Mouse (Mus musculus): ENCODE measurements at regions not wholly inside any gene's neighbourhood (a gene's known extent, or its start where the extent isn't known, plus 50 kb on each side); places are given as distances from the start of the nearest gene placed in this dataset.

DNA sequence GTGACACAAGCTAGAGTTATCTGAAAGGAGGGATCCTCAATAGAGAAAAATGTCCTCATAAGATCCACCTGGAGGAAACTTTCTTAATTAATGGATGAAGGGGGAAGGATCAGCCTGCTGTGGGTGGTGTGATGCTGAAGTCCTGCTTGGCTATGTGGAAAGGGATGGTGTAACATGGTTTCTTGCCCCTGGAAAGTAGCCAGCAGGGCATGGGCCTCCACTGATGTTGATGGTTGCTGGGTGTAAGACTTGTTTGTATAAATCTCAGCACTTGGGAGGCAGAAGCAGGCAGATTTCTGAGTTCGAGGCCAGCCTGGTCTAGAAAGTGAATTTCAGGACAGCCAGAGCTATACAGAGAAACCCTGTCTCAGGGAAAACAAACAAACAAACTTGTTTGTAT is 152.7 kb upstream of the Foxn2 start:
- H3K27ac ChIP-seq, result no peak overlapping the region
- 69% methylated on average over 1 of the region's 1 CpGs for WGBS
- H3K4me1 ChIP-seq (ENCODE audit: insufficient read depth, low read length), result no peaks in the 10 kb centered on the region
- no peak for ATAC-seq
- H3K9me3 ChIP-seq (ENCODE audit: low read length), result peaks cover 11% of the 10 kb centered on the region
- DNase-seq (ENCODE audit: low spot score), result no peak
- H3K36me3 ChIP-seq (ENCODE audit: insufficient read depth, low read length), result no peaks in the 10 kb centered on the region
- no peak overlapping the region for H3K4me3 ChIP-seq (ENCODE audit: low read length)
- H3K27me3 ChIP-seq (ENCODE audit: insufficient read depth, low read length), result no peaks in the 10 kb centered on the region
- TF ChIP-seq CTCF (IDR thresholded peaks at IDR 0.05; ENCODE audit: low read depth), result no peak
- H3K9ac ChIP-seq (replicated peaks; ENCODE audit: low read length), result no peak overlapping the region
- no peak overlapping the region for H3K4me2 ChIP-seq (ENCODE audit: low read depth, low read length)

DNA sequence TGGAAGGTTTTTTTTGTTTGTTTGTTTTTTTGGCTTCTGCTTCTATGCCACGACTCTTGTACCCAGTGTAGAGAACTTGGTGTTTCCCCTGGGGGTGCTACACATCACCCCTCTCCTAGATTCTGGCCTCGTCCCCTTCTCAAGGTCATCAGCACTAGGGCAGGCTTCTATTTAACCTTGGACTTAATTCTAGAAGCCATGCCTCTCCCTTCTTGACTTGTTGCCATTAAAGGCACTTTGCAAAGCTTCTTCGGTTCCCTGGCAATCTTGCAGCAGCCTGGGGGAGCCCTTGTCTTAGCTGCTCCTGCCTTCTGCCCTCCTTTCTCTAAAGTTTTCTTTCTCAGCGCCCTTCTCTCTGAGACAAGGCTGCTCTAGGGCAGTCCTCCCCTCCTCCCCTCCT is 143.0 kb upstream of the Foxn2 start:
- Histone ChIP-seq H3K4me1 (ENCODE audit: insufficient read depth, low read length) (no peaks in the 10 kb centered on the region), H3K27ac (no peak overlapping the region), H3K36me3 (ENCODE audit: insufficient read depth, low read length) (no peaks in the 10 kb centered on the region), H3K9me3 (ENCODE audit: low read length) (no peaks in the 10 kb centered on the region), H3K27me3 (ENCODE audit: insufficient read depth, low read length) (no peaks in the 10 kb centered on the region), H3K4me2 (ENCODE audit: low read depth, low read length) (no peak overlapping the region), H3K9ac (replicated peaks; ENCODE audit: low read length) (no peak overlapping the region), H3K4me3 (ENCODE audit: low read length) (no peak overlapping the region)
- no peak for ATAC-seq
- peak; percentile 34 for DNase-seq (ENCODE audit: low spot score)
- 40% methylated on average over 4 of the region's 4 CpGs for WGBS
- no peak for TF ChIP-seq CTCF (IDR thresholded peaks at IDR 0.05; ENCODE audit: low read depth)

DNA sequence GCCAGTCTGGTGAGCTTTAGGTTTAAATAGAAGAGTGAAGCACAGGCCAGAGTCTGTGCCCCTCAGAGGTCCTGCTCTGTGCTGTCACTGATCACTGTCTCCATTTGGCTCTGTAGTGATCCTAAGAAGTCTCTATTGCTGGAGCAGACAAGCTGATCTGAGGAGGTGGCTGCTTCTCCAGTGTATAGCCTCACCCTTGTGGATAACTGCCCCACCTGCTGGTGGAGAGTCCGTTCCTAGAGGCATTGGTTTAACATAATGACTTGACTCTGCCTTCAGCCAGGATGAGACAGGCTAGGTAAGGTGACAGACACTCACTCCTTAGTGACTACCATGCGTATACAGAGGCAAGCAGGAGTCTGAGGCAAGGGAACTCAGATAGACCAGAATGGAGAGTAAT is 136.5 kb upstream of the Foxn2 start:
- no peaks in the 10 kb centered on the region for H3K9me3 ChIP-seq (ENCODE audit: low read length)
- no peaks in the 10 kb centered on the region for H3K36me3 ChIP-seq (ENCODE audit: insufficient read depth, low read length)
- peak; percentile 53 for TF ChIP-seq CTCF (IDR thresholded peaks at IDR 0.05; ENCODE audit: low read depth)
- no peaks in the 10 kb centered on the region for H3K4me1 ChIP-seq (ENCODE audit: insufficient read depth, low read length)
- peak; percentile 38; the same call in 1 of the 2 replicates for ATAC-seq
- no peak overlapping the region for H3K27ac ChIP-seq
- no peaks in the 10 kb centered on the region for H3K27me3 ChIP-seq (ENCODE audit: insufficient read depth, low read length)
- DNase-seq (ENCODE audit: low spot score), result no peak
- H3K4me3 ChIP-seq (ENCODE audit: low read length), result no peak overlapping the region
- no peak overlapping the region for H3K4me2 ChIP-seq (ENCODE audit: low read depth, low read length)
- H3K9ac ChIP-seq (replicated peaks; ENCODE audit: low read length), result no peak overlapping the region
- 68% methylated on average over 2 of the region's 2 CpGs for WGBS

DNA sequence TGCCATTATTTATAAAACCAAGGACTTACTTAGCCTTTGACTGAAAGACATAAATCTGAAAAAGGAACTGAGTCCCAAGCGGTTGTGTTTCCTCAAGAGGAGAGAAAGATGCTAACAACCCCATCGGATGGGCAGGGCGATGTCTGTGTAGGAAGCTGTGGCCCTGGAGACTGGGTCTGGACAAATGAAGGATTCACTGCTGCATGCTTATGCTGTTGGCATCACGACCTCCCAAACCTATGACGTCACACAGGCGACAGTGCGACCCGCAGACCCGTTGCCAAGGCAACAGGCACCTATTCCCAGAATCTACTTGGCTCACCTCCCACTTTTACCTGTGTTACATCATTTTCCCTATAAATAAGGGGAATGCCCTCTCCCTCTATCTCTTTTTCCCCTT is 135.3 kb upstream of the Foxn2 start:
- H3K36me3 ChIP-seq (ENCODE audit: insufficient read depth, low read length), result no peaks in the 10 kb centered on the region
- no peak overlapping the region for H3K27ac ChIP-seq
- H3K4me3 ChIP-seq (ENCODE audit: low read length), result no peak overlapping the region
- H3K4me2 ChIP-seq (ENCODE audit: low read depth, low read length), result no peak overlapping the region
- no peaks in the 10 kb centered on the region for H3K4me1 ChIP-seq (ENCODE audit: insufficient read depth, low read length)
- no peaks in the 10 kb centered on the region for H3K27me3 ChIP-seq (ENCODE audit: insufficient read depth, low read length)
- ATAC-seq (0 out of 2 replicates have a peak, but pooled peaks have one; percentile 32), DNase-seq (ENCODE audit: low spot score) (no peak)
- H3K9ac ChIP-seq (replicated peaks; ENCODE audit: low read length), result no peak overlapping the region
- no peak for TF ChIP-seq CTCF (IDR thresholded peaks at IDR 0.05; ENCODE audit: low read depth)
- 69% methylated on average over 9 of the region's 9 CpGs for WGBS
- no peaks in the 10 kb centered on the region for H3K9me3 ChIP-seq (ENCODE audit: low read length)

DNA sequence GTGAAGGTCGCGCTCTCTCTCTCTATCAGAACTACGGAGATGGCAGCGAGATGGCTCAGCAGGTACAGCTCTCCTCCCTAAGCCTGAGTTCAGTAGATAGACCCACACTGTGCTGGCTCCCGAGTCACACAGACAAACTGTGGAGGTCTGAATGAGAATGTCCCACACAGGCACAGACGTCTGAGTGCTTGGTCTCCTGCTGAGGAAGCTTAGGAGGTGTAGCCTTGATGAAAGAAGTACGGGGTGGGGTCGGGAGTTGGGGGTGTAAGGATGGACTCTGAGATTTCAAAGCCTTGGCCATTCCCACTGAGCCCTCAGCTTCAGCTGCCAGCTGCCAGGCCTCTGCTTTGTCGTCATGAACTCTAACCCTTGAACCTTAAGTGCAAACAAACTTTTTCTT is 134.2 kb upstream of the Foxn2 start:
- 60% methylated on average over 9 of the region's 9 CpGs for WGBS

DNA sequence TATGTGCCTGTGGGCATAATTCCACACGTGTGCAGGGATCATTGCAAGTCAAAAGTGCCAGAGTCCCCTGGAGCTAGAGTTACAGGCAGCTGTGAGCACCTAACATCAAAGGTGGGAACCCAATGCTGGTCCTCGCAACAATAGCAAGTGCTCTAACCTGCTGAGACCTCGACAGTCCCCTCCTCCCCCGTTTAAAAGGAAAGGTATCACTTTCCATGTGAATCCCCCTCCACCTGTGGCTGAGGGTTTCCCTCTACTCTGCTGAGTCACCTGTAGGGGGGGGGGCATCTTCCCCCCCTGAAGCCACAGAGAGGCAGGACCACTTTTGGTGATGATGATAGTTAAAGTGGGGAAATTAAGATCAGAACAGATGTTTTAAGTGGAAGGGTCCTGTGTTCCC is 133.4 kb upstream of the Foxn2 start:
- H3K27ac ChIP-seq, result no peak overlapping the region
- no peak for TF ChIP-seq CTCF (IDR thresholded peaks at IDR 0.05; ENCODE audit: low read depth)
- WGBS, result 48% methylated on average over 4 of the region's 4 CpGs
- H3K9ac ChIP-seq (replicated peaks; ENCODE audit: low read length), result no peak overlapping the region
- H3K9me3 ChIP-seq (ENCODE audit: low read length), result no peaks in the 10 kb centered on the region
- DNase-seq (ENCODE audit: low spot score) (no peak), ATAC-seq (no peak)
- no peak overlapping the region for H3K4me3 ChIP-seq (ENCODE audit: low read length)
- H3K4me2 ChIP-seq (ENCODE audit: low read depth, low read length), result no peak overlapping the region
- H3K36me3 ChIP-seq (ENCODE audit: insufficient read depth, low read length), result no peaks in the 10 kb centered on the region
- H3K27me3 ChIP-seq (ENCODE audit: insufficient read depth, low read length), result no peaks in the 10 kb centered on the region
- H3K4me1 ChIP-seq (ENCODE audit: insufficient read depth, low read length), result no peaks in the 10 kb centered on the region

More for the DNA sequence above, 134.2 kb upstream of the Foxn2 start:
- H3K4me2 ChIP-seq (ENCODE audit: low read depth, low read length), result no peak overlapping the region
- H3K36me3 ChIP-seq (ENCODE audit: insufficient read depth, low read length), result no peaks in the 10 kb centered on the region
- H3K9me3 ChIP-seq (ENCODE audit: low read length), result no peaks in the 10 kb centered on the region
- no peak overlapping the region for H3K27ac ChIP-seq
- H3K9ac ChIP-seq (replicated peaks; ENCODE audit: low read length), result no peak overlapping the region
- DNase-seq (ENCODE audit: low spot score) (no peak), ATAC-seq (no peak)
- no peak overlapping the region for H3K4me3 ChIP-seq (ENCODE audit: low read length)
- TF ChIP-seq CTCF (IDR thresholded peaks at IDR 0.05; ENCODE audit: low read depth), result no peak
- no peaks in the 10 kb centered on the region for H3K4me1 ChIP-seq (ENCODE audit: insufficient read depth, low read length)
- no peaks in the 10 kb centered on the region for H3K27me3 ChIP-seq (ENCODE audit: insufficient read depth, low read length)

DNA sequence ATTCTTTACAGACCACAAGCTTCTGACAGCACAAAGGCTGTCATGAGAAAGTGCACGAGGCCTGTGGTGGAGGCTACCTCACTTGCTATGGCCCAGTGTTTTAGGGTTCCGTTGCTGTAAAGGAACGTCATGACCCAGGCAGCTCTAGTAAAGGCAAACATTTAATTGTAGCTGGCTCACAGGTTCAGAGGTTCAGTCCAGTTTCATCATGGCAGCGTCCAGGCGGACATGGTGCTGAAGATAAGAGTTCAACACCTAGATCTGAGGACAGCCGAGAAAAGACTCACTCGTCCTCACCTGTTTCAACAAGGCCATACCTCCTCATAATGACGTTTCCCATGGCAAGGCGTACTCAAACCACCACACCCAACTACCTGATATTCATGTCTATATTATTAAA is 132.7 kb upstream of the Foxn2 start:
- ATAC-seq (no peak), DNase-seq (ENCODE audit: low spot score) (no peak)
- Histone ChIP-seq H3K4me3 (ENCODE audit: low read length) (no peak overlapping the region), H3K4me2 (ENCODE audit: low read depth, low read length) (no peak overlapping the region), H3K27me3 (ENCODE audit: insufficient read depth, low read length) (no peaks in the 10 kb centered on the region), H3K36me3 (ENCODE audit: insufficient read depth, low read length) (no peaks in the 10 kb centered on the region), H3K9ac (replicated peaks; ENCODE audit: low read length) (no peak overlapping the region), H3K4me1 (ENCODE audit: insufficient read depth, low read length) (no peaks in the 10 kb centered on the region), H3K27ac (no peak overlapping the region), H3K9me3 (ENCODE audit: low read length) (no peaks in the 10 kb centered on the region)
- WGBS, result 93% methylated on average over 9 of the region's 9 CpGs
- no peak for TF ChIP-seq CTCF (IDR thresholded peaks at IDR 0.05; ENCODE audit: low read depth)
